Mouse (Mus musculus) gastrocnemius, postnatal 36 days (tissue): Measurements from ENCODE around the gene Nynrin. TPM values are rescaled to one million over a fixed set of nuclear protein-coding genes. Genes with fewer than 3 reads are reported as not detected.

Source experiments
- DNase-seq, 2 experiments: peaks; one replicate each; pipeline ENCODE4 v3.0.0; 2022
- intact Hi-C: fragments of 180-260 bp; cut with DNase I; formaldehyde crosslinking; loops from one replicate; pipeline ENCODE4 v1.15.1; 2025
- total RNA-seq, 2 experiments: library from RNA; stranded (reverse); gene quantifications; 2 replicates each; pipeline ENCODE4 v1.2.3; 2021

Nynrin gene
- total RNA-seq, 2 experiments from 2014 or later: 2.1 to 2.7 TPM

GRCm38 (mm10) chr14:55913406-55913805 lies 59.6 kb downstream of the Nynrin start:
- intact Hi-C loops: no loop called here
- no peak for DNase-seq

DNA sequence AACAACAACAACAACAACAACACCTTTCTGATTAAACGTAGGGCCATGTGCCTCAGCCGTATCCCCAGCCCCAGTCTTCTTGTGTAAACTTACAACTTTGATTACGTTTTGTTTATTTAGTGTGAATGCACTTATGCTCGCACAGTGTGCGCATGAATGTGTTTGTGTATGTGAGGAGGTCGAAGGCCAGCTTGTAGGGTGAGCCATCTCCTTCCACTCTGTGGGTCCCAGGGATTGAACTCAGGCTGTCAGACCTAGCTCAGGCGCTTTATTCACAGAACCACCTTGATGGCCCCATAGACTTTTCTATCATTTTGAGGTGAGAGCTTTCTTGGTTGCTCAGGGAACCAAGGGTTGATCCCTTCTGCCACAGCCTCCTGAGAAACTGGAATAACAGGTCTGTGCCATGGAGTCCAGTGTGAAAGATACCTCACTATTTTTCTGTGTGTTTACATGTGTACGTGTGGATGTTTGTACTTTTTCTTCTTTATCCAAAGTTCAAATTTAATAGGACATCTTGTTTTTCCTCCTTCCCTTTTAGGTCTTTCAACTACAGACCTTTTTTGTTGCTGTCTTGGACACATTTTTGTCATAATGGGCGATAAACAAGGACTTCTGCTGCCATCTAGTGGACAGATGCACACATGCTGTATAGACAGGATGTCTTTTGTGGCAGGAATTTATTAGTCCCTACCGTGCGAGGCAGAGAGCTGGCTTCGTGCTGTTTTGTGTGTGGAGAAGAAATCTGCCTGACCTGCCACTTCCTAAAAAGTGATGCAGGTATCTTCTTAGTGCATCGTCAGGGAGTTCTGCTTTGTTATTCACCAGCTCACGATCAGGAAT lies 64.7 kb downstream of the Nynrin start:
- peak in 1 of 2 experiments; percentile 56 for DNase-seq

DNA sequence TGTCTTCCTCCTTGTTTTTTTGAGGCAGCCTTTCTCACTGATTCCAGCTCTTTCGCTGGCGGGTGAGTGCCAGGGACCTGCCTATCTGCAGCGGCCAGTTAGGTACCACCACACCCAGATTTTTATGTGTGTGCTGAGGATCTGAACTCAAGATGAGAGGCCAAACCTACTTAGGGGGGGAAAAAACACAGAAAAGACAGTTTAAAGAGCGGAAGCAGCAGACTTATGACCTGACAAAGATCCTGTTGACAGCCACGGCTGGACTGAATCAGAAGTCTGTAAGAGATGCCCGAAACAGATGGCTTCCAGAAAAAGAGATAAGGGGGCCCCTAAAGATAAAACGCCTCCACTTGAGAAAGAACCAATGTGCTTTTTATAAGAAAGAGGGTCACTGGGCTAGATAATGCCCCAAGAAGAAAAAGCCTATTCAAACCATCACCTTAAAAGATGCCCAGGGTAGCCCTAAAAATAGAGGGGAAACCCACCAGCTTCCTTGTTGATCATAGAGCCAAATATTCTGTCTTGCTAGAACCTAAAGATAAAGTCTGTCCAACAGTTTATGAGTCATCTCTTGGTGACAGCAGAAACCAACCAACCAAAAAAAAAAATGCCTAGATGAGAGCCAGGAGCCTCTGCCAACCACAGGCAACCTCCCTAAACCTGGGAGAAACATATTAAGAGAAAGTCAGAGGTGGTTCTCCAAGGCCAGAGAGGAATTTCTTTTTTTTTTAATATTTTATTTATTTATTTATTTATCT lies 68.8 kb downstream of the Nynrin start:
- DNase-seq: no peak
- intact Hi-C loops: no loop called here

More for the DNA sequence above, 64.7 kb downstream of the Nynrin start:
- intact Hi-C loops: loop anchor here (2.0 to 5.0 kb wide), 3 partner anchors 46 to 136 kb away; partner anchors contain the start of genes Adcy4 and Nfatc4

Other genes with a start within 250 kb of the Nynrin start
- not detected for gene Rec8, start 236.0 kb upstream of the Nynrin start, total RNA-seq
- gene Ipo4, start 218.1 kb upstream of the Nynrin start, total RNA-seq: 10 to 100 TPM; 62.1 to 66.9 TPM
- gene Gm49378, start 216.1 kb upstream of the Nynrin start, total RNA-seq: 1 to 10 TPM in 1 of 2 experiments, not detected in 1; 1.0 TPM
- 10 to 100 TPM; 15.0 to 15.2 TPM for gene Tm9sf1, start 210.2 kb upstream of the Nynrin start, total RNA-seq
- under 1 TPM in 1 of 2 experiments, not detected in 1; 0.23 TPM for gene Tssk4, start 203.8 kb upstream of the Nynrin start, total RNA-seq
- 10 to 100 TPM; 14.2 to 16.8 TPM for gene Mdp1, start 193.5 kb upstream of the Nynrin start, total RNA-seq
- gene Gmpr2, start 182.1 kb upstream of the Nynrin start, total RNA-seq: 1 to 10 TPM; 1.9 to 2.6 TPM
- gene Nedd8, start 181.9 kb upstream of the Nynrin start, total RNA-seq: 100 to 1,000 TPM; 174 to 184 TPM
- gene Tinf2, start 172.2 kb upstream of the Nynrin start, total RNA-seq: 10 to 100 TPM in 1 of 2 experiments, 1 to 10 TPM in 1; 9.4 to 10.8 TPM
- gene Tgm1, start 140.1 kb upstream of the Nynrin start, total RNA-seq: not detected
- gene Rabggta, start 131.7 kb upstream of the Nynrin start, total RNA-seq: 1 to 10 TPM; 8.9 to 9.4 TPM
- 10 to 100 TPM; 27.3 to 35.9 TPM for gene Dhrs1, start 108.3 kb upstream of the Nynrin start, total RNA-seq
- 10 to 100 TPM; 10.5 to 11.8 TPM for gene Nop9, start 108.3 kb upstream of the Nynrin start, total RNA-seq
- not detected for gene Cideb, start 95.6 kb upstream of the Nynrin start, total RNA-seq
- not detected for gene Ltb4r2, start 92.6 kb upstream of the Nynrin start, total RNA-seq
- gene Ltb4r1, start 88.0 kb upstream of the Nynrin start, total RNA-seq: not detected
- 1 to 10 TPM; 5.3 to 6.5 TPM for gene Adcy4, start 69.9 kb upstream of the Nynrin start, total RNA-seq
- gene Ripk3, start 65.1 kb upstream of the Nynrin start, total RNA-seq: under 1 TPM; 0.59 to 0.67 TPM
- gene Nfatc4, start 30.9 kb upstream of the Nynrin start, total RNA-seq: 1 to 10 TPM; 3.3 TPM
- not detected for gene Cbln3, start 30.4 kb downstream of the Nynrin start, total RNA-seq
- 1 to 10 TPM; 6.0 to 7.5 TPM for gene Khnyn, start 30.9 kb downstream of the Nynrin start, total RNA-seq
- 100 to 1,000 TPM; 111 to 122 TPM for gene Sdr39u1, start 46.3 kb downstream of the Nynrin start, total RNA-seq
- 1 to 10 TPM; 2.3 to 2.7 TPM for gene Cma1, start 90.7 kb downstream of the Nynrin start, total RNA-seq
- gene Cma2, start 97.0 kb downstream of the Nynrin start, total RNA-seq: not detected
- gene Mcpt1, start 164.0 kb downstream of the Nynrin start, total RNA-seq: not detected
- not detected for gene Mcpt9, start 176.5 kb downstream of the Nynrin start, total RNA-seq
- not detected for gene Mcpt2, start 188.0 kb downstream of the Nynrin start, total RNA-seq
- 1 to 10 TPM; 2.5 to 3.3 TPM for gene Mcpt4, start 208.3 kb downstream of the Nynrin start, total RNA-seq
- not detected for gene Mcpt8, start 231.3 kb downstream of the Nynrin start, total RNA-seq
- gene Ctsg, start 248.6 kb downstream of the Nynrin start, total RNA-seq: not detected